Mouse (Mus musculus) liver, embryonic 15.5 days (tissue): ENCODE results near the gene Nhsl1. TPM values are rescaled to one million over a fixed set of nuclear protein-coding genes. Genes with fewer than 3 reads are reported as not detected.
A peak's percentile ranks its signal among the peaks of the same experiment; 100 is the strongest.
"Not testable (repeated sequence)": the region's sequence is repeated elsewhere in the genome, so short reads cannot be mapped to it uniquely, and the experiment has no call there.

Source experiments
- ATAC-seq: fragments of 200-750 bp; cut with Nextera tagmentation; 2 replicates; pipeline ENCODE4 v1.8.0; 2017; ENCODE audit warnings: moderate number of reproducible peaks, mild to moderate bottlenecking, moderate library complexity; ENCODE audit not compliant: insufficient read depth
- H3K27ac ChIP-seq: fragments of 300-500 bp; sonication (generic); replicated peaks from 2 replicates; pipeline ENCODE4 v1.5.1; 2015; ENCODE audit warnings: mild to moderate bottlenecking, inconsistent platforms
- H3K27me3 ChIP-seq: fragments of 300-500 bp; sonication (generic); 2 replicates; pipeline ENCODE4 v1.6.1; 2015; ENCODE audit warnings: mild to moderate bottlenecking, inconsistent platforms
- H3K36me3 ChIP-seq: fragments of 300-500 bp; sonication (generic); replicated peaks from 2 replicates; pipeline ENCODE4 v1.6.1; 2015; ENCODE audit warnings: moderate library complexity, mild to moderate bottlenecking, inconsistent platforms
- H3K4me1 ChIP-seq: fragments of 300-500 bp; sonication (generic); replicated peaks from 2 replicates; pipeline ENCODE4 v1.6.1; 2015; ENCODE audit warnings: inconsistent platforms
- H3K4me2 ChIP-seq: fragments of 300-500 bp; sonication (generic); 2 replicates; pipeline ENCODE4 v1.6.1; 2015; ENCODE audit warnings: moderate library complexity, mild to moderate bottlenecking, inconsistent platforms
- H3K4me3 ChIP-seq: fragments of 300-500 bp; sonication (generic); replicated peaks from 2 replicates; pipeline ENCODE4 v1.5.1; 2015; ENCODE audit warnings: mild to moderate bottlenecking, inconsistent platforms
- H3K9ac ChIP-seq: fragments of 300-500 bp; sonication (generic); 2 replicates; pipeline ENCODE4 v1.6.1; 2015; ENCODE audit warnings: moderate library complexity, mild to moderate bottlenecking, inconsistent platforms
- H3K9me3 ChIP-seq: fragments of 300-500 bp; sonication (generic); replicated peaks from 2 replicates; pipeline ENCODE4 v1.6.1; 2016; ENCODE audit warnings: inconsistent platforms
- WGBS: fragments of 180-500 bp; shearing (Covaris S2); methylation state at CpG from one replicate; pipeline ENCODE4 v1.1.7; 2015; ENCODE audit warnings: mixed read lengths; ENCODE audit not compliant: insufficient replicate concordance; 5-methylcytosine and 5-hydroxymethylcytosine counted together
- polyA plus RNA-seq: library from polyadenylated mRNA; unstranded; fragments of >200 nt; fragmentation: Nextera tagmentation; extraction: Ambion mirVana; gene quantifications from 2 replicates; pipeline ENCODE4 v1.2.1, GENCODE M21; 2015

Nhsl1 gene
- polyA plus RNA-seq, 1 experiment from 2014 or later = 0.45 TPM

- no peak overlapping the region for H3K4me3 ChIP-seq
- no peak overlapping the region for H3K27ac ChIP-seq
- no peaks in the 10 kb centered on the region for H3K9me3 ChIP-seq
- H3K4me1 ChIP-seq = no peaks in the 10 kb centered on the region
- H3K36me3 ChIP-seq = no peaks in the 10 kb centered on the region
- WGBS = 73% methylated on average over 2 of the region's 2 CpGs
- H3K27me3 ChIP-seq = no peaks in the 10 kb centered on the region
- H3K4me2 ChIP-seq = no peak overlapping the region
- no peak for ATAC-seq
- H3K9ac ChIP-seq = no peak overlapping the region
Measured at GRCm38 (mm10) chr10:18536889-18537288, 218.1 kb downstream of the Nhsl1 start.

DNA sequence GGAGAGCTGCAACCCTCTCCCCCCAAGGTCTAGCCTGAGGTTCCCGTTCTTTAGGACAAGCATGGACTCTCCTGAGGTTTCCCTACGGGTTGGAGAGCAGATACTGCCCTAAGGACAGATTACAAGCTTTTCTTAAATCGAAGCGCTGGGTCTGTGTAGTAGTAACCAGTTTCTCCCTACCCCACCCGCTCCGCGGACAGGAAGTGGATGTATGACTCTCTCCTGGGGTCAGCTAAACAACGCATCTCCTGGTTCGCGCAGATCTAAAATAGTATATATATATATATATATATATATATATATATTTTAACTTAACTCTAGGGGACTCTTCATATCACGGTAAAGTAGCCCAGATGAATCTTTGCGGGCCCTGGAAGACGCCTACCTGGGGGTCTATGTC, 226.5 kb downstream of the Nhsl1 start:
- H3K4me3 ChIP-seq = peak overlapping the region; percentile 53
- peak overlapping the region; percentile 71 for H3K4me2 ChIP-seq
- H3K9me3 ChIP-seq = no peaks in the 10 kb centered on the region
- H3K27ac ChIP-seq = no peak overlapping the region
- ATAC-seq = no peak
- peaks cover 7% of the 10 kb centered on the region for H3K27me3 ChIP-seq
- H3K36me3 ChIP-seq = no peaks in the 10 kb centered on the region
- WGBS = 4% methylated on average over 13 of the region's 13 CpGs
- H3K9ac ChIP-seq = no peak overlapping the region
- no peaks in the 10 kb centered on the region for H3K4me1 ChIP-seq

DNA sequence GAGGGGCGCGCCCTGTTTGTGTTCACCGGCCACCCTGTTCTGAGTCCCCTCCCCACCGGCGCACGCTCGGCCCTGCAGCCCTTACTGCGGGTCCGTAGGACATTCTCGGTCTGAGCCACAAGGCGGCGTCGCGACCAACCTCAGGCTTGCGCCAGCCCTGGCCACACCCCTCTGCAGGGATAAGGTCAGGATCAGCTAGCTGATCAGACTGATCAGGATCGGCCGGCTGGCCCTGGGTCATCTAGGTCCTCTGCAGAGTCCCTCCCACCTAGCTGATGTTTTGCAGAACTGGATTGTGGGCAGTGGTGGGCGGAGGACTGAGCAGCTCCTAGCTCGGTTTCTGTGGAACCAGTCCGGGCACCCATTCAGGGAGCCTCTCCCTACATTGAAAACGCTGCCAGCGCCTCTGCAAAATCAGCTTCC, 227.0 kb downstream of the Nhsl1 start, which contains the start of gene Hebp2:
Gene Hebp2, minus strand, starts transcription at position 264 of the 423 bp plus-strand sequence.
- peaks cover 7% of the 10 kb centered on the region for H3K27me3 ChIP-seq
- peak within 1 kb of the TSS; percentile 53 for H3K4me3 ChIP-seq
- H3K4me2 ChIP-seq = peak within 1 kb of the TSS; percentile 71
- H3K36me3 ChIP-seq = no peaks in the 10 kb centered on the region
- peak; percentile 83 for ATAC-seq
- no peaks in the 10 kb centered on the region for H3K4me1 ChIP-seq
- under 1% methylated on average over 22 of the region's 22 CpGs for WGBS
- H3K27ac ChIP-seq = no peak within 1 kb of the TSS
- H3K9me3 ChIP-seq = no peaks in the 10 kb centered on the region
- H3K9ac ChIP-seq = peak within 1 kb of the TSS; percentile 11; the same call in 1 of the 2 replicates

DNA sequence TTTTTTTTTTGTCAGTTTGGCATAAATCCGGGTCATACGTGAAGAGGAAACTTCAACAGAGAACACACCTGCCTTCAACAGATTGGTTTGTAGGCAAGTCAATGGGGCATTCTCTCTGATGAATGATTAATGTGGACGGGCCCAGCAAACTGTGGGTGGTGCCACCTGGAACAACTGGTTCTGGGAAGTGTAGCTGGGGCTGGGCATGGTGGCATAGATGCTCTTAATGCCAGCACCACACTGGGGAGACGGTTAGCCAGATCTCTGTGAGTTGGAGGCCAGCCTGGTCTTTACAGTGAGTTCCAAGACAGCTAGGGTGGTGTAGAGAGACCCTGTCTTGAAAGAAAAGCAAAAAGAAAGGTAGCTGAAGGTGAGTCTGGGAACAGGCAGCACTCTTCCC, 228.6 kb downstream of the Nhsl1 start:
- ATAC-seq = no peak
- Histone ChIP-seq H3K36me3 (no peaks in the 10 kb centered on the region), H3K4me2 (no peak overlapping the region), H3K4me1 (no peaks in the 10 kb centered on the region), H3K4me3 (no peak overlapping the region), H3K9me3 (no peaks in the 10 kb centered on the region), H3K27me3 (peaks cover 7% of the 10 kb centered on the region), H3K9ac (no peak overlapping the region), H3K27ac (no peak overlapping the region)
- WGBS = 55% methylated on average over 4 of the region's 4 CpGs

DNA sequence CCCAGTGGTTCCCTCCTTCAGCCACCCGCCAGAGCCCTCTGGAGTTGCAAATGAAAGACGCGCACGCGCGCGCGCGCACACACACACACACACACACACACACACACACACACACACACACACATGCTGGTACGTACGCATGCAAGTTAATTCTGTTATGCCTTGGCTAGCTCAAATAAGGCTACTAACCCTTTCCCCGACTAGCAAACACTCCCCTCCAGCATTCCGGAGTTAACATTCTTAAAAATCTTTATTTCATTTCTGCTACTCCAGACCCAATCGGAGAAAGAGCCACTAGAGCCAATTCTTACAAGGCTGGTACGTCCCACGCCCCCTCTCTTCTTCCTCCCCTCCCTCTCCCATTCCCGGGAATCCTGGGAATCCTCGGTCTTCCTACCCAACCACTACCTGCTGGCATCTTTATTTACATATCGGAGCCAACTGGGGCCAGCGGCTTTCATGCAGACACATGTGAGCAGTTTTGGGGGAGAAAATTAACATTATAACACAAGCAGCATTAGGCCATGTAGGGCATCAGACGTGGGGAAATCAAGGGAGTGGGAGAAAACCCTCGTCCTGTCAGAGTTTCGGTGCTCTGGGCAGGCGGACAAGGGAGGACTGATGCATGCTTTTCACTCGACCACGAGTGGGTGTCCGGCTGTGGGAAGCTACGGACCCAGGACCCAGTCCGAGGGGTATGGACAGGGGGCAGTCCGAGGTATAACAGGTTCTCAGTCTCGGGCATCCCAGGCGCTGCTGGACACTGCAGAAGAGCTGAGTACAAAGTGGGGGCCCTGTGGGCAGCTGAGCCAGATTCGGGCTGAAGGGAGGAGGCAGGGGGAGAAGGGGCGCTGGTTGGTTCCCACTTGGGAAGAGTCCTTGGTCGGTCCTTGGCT, 230.8 kb downstream of the Nhsl1 start:
- no peak for ATAC-seq
- no peak overlapping the region for H3K9ac ChIP-seq

GRCm38 (mm10) chr10:18559076-18559475, 240.3 kb downstream of the Nhsl1 start:
- H3K4me1 ChIP-seq, H3K27ac ChIP-seq, H3K27me3 ChIP-seq, ATAC-seq, H3K4me2 ChIP-seq, H3K36me3 ChIP-seq, H3K9me3 ChIP-seq, H3K9ac ChIP-seq, H3K4me3 ChIP-seq: not testable (repeated sequence)
- WGBS = 71% methylated on average over 9 of the region's 9 CpGs

More for the DNA sequence above, 230.8 kb downstream of the Nhsl1 start:
- peak overlapping the region; percentile 25 for H3K4me3 ChIP-seq
- H3K27me3 ChIP-seq = peaks cover 7% of the 10 kb centered on the region
- 16% methylated on average over 35 of the region's 35 CpGs for WGBS
- H3K27ac ChIP-seq = no peak overlapping the region
- H3K4me1 ChIP-seq = no peaks in the 10 kb centered on the region
- peak overlapping the region; percentile 57 for H3K4me2 ChIP-seq
- H3K9me3 ChIP-seq = no peaks in the 10 kb centered on the region
- H3K36me3 ChIP-seq = no peaks in the 10 kb centered on the region

DNA sequence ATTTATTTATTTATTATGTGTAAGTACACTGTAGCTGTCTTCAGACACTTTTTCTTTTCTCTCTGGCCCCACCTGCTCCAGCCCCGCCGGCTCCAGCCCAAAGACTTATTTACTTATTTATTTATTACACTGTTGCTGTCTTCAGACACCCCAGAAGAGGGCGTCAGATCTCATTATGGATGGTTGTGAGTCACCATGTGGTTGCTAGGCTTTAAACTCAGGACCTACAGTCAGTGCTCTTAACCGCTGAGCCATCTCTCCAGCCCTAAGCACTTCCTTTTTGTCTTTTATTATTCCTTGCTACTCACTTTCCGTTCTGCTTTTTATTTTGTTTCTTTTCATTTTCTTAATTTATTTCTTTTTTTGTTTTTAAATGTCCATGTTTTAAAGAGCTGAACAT, 242.7 kb downstream of the Nhsl1 start:
- no peak overlapping the region for H3K4me2 ChIP-seq
- no peak overlapping the region for H3K4me3 ChIP-seq
- no peak for ATAC-seq
- no peak overlapping the region for H3K27ac ChIP-seq
- no peaks in the 10 kb centered on the region for H3K9me3 ChIP-seq
- no peaks in the 10 kb centered on the region for H3K36me3 ChIP-seq
- no peak overlapping the region for H3K9ac ChIP-seq
- H3K27me3 ChIP-seq = no peaks in the 10 kb centered on the region
- 47% methylated on average over 5 of the region's 5 CpGs for WGBS
- H3K4me1 ChIP-seq = no peaks in the 10 kb centered on the region

DNA sequence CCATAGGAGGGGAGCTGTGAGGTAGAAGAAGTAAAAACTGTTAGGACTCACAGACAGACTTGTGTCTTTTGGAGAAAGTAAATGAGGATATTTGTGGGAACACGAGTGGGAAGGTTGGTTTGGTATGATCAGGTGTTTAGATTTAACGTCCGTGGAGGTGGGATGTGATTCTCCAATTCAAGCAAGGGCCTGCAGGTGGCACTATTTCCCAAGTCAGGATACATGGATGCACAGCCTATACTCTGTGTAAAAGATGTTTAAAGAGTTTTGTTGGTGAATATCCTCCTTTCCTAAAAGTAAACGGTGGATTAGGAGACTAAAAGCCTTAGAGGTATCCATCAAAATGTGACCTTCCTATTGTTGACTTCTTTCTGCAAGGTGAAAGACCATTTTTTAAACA, 244.2 kb downstream of the Nhsl1 start:
- Histone ChIP-seq H3K4me1 (no peaks in the 10 kb centered on the region), H3K9me3 (no peaks in the 10 kb centered on the region), H3K9ac (no peak overlapping the region), H3K27me3 (no peaks in the 10 kb centered on the region), H3K27ac (no peak overlapping the region), H3K4me2 (no peak overlapping the region), H3K36me3 (no peaks in the 10 kb centered on the region), H3K4me3 (no peak overlapping the region)
- 5% methylated on average over 4 of the region's 4 CpGs for WGBS
- ATAC-seq = no peak

- no peaks in the 10 kb centered on the region for H3K27me3 ChIP-seq
- WGBS = 48% methylated on average over 2 of the region's 2 CpGs
- no peak for ATAC-seq
Measured at GRCm38 (mm10) chr10:18572581-18572980, 253.8 kb downstream of the Nhsl1 start.

More at GRCm38 (mm10) chr10:18572581-18572980, 253.8 kb downstream of the Nhsl1 start:
- H3K4me2 ChIP-seq = no peak overlapping the region
- H3K4me3 ChIP-seq = no peak overlapping the region
- H3K9ac ChIP-seq = no peak overlapping the region
- no peaks in the 10 kb centered on the region for H3K36me3 ChIP-seq
- H3K27ac ChIP-seq = no peak overlapping the region
- no peaks in the 10 kb centered on the region for H3K4me1 ChIP-seq
- H3K9me3 ChIP-seq = no peaks in the 10 kb centered on the region
